Mouse (Mus musculus): ENCODE measurements around the gene St8sia1. TPM values are rescaled to one million over a fixed set of nuclear protein-coding genes. Genes with fewer than 3 reads are reported as not detected.

St8sia1 gene
- polyA plus RNA-seq, 1 experiment from 2014 or later = 0.98 TPM

GRCm38 (mm10) chr6:142888970-142889740 is 75.1 kb downstream of the St8sia1 start:
- no peaks in the 10 kb centered on the region for H3K27me3 ChIP-seq
- H3K9me3 ChIP-seq (replicated peaks) = no peaks in the 10 kb centered on the region
- ATAC-seq (ENCODE audit: insufficient number of reproducible peaks, low FRiP score, low TSS enrichment, low read depth) = no peak
- WGBS = 85% methylated on average over 9 of the region's 9 CpGs
- no peak overlapping the region for H3K4me2 ChIP-seq (replicated peaks)
- H3K9ac ChIP-seq = no peak overlapping the region
- H3K4me3 ChIP-seq (replicated peaks) = no peak overlapping the region
- H3K4me1 ChIP-seq = no peaks in the 10 kb centered on the region
- no peaks in the 10 kb centered on the region for H3K36me3 ChIP-seq
- H3K27ac ChIP-seq (replicated peaks) = no peak overlapping the region

DNA sequence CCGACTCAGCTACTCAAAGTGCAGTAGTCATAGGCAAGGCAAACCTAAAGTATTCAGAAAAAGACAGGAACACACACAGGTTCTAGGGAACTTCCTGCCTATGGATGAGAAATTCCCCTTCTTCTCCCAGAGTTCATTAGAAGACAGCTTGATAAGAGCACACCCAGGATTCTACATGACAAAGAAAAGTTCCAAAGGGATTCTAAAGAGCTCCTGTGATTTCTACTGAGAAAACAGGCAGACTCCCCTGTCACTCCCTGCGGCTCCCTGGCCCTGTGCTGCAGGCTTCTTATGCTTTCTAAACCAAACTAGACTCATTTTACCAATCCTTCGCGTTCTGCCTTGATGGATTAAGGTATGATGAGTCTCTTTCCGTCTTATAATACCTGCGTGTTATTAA is 75.9 kb downstream of the St8sia1 start:
- Histone ChIP-seq H3K9me3 (replicated peaks) (no peaks in the 10 kb centered on the region), H3K4me1 (no peaks in the 10 kb centered on the region)
- 72% methylated on average over 6 of the region's 6 CpGs for WGBS

DNA sequence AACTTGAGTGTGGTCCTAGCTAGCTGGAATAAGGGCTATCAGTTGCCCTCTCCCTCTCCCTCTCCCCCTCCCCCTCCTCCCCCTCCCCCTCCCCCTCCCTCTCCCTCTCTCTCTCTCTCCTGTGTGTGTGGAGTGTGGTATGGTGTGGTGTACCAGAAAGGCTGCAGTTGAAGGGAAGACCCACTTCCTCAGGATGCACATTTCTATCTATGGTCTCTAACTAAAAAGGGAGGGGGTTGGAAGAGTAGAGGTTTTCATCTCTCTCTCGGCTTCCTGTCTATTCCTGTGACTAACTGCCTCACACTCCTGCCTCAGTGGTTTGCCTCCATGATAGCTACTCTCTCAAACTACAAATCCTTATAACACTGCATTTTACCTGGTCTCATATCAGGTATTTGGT is 76.9 kb downstream of the St8sia1 start:
- 71% methylated on average over 1 of the region's 1 CpGs for WGBS
- no peaks in the 10 kb centered on the region for H3K27me3 ChIP-seq
- no peak for ATAC-seq (ENCODE audit: insufficient number of reproducible peaks, low FRiP score, low TSS enrichment, low read depth)

More for the DNA sequence above, 75.9 kb downstream of the St8sia1 start:
- ATAC-seq (ENCODE audit: insufficient number of reproducible peaks, low FRiP score, low TSS enrichment, low read depth) = no peak
- H3K27ac ChIP-seq (replicated peaks) = no peak overlapping the region
- H3K9ac ChIP-seq = no peak overlapping the region
- no peak overlapping the region for H3K4me2 ChIP-seq (replicated peaks)
- H3K27me3 ChIP-seq = no peaks in the 10 kb centered on the region
- H3K36me3 ChIP-seq = no peaks in the 10 kb centered on the region
- H3K4me3 ChIP-seq (replicated peaks) = no peak overlapping the region

GRCm38 (mm10) chr6:142885364-142886154 is 78.7 kb downstream of the St8sia1 start:
- no peak for ATAC-seq (ENCODE audit: insufficient number of reproducible peaks, low FRiP score, low TSS enrichment, low read depth)
- Histone ChIP-seq H3K27me3 (no peaks in the 10 kb centered on the region), H3K4me1 (no peaks in the 10 kb centered on the region), H3K9me3 (replicated peaks) (no peaks in the 10 kb centered on the region), H3K4me3 (replicated peaks) (no peak overlapping the region), H3K36me3 (no peaks in the 10 kb centered on the region), H3K4me2 (replicated peaks) (no peak overlapping the region), H3K27ac (replicated peaks) (no peak overlapping the region), H3K9ac (no peak overlapping the region)
- WGBS = 78% methylated on average over 11 of the region's 11 CpGs

More for the DNA sequence above, 76.9 kb downstream of the St8sia1 start:
- Histone ChIP-seq H3K9ac (no peak overlapping the region), H3K4me1 (no peaks in the 10 kb centered on the region), H3K4me2 (replicated peaks) (no peak overlapping the region), H3K36me3 (no peaks in the 10 kb centered on the region), H3K4me3 (replicated peaks) (no peak overlapping the region), H3K27ac (replicated peaks) (no peak overlapping the region), H3K9me3 (replicated peaks) (no peaks in the 10 kb centered on the region)

- H3K4me1 ChIP-seq = peaks cover 4% of the 10 kb centered on the region; the same call in 1 of the 2 replicates
- H3K9ac ChIP-seq = no peak overlapping the region
- H3K27ac ChIP-seq (replicated peaks) = no peak overlapping the region
- no peaks in the 10 kb centered on the region for H3K27me3 ChIP-seq
- no peak overlapping the region for H3K4me3 ChIP-seq (replicated peaks)
- H3K4me2 ChIP-seq (replicated peaks) = no peak overlapping the region
- WGBS = 57% methylated on average over 9 of the region's 9 CpGs
- H3K36me3 ChIP-seq = no peaks in the 10 kb centered on the region
- H3K9me3 ChIP-seq (replicated peaks) = no peaks in the 10 kb centered on the region
- ATAC-seq (ENCODE audit: insufficient number of reproducible peaks, low FRiP score, low TSS enrichment, low read depth) = 0 out of 2 replicates have a peak, but pooled peaks have one; percentile 65
Observed at GRCm38 (mm10) chr6:142884128-142884527, 80.1 kb downstream of the St8sia1 start.

DNA sequence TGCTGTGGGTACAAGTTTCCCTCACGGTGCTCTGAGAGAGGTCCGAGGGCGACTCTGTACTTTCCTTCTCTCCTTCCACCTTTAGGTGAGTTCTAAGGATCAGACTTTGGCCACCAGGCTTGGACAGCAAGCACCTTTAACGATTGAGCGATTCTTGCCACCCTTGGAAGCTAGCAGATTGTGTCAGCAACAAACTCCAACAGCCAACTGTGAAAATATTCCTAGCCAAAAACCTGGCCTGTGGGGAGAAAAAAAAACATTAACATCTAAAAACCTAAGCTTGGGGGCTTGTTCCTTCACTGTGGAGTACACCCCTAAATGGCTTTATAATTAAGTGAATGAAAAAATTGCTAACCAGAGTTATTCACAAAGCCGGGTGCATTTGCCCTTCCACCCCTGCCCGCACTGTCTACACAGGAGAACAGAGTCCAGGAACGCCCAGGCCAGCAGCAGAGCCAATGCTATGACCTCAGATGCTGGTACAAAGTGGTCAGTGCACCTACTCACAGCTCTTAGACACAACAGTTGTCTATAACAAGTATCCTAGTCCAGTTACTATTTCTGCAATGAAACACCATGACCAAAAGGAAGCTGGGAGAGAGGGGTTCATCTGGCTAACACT is 83.3 kb downstream of the St8sia1 start:
- H3K4me1 ChIP-seq = peaks cover 16% of the 10 kb centered on the region; the same call in 1 of the 2 replicates
- no peaks in the 10 kb centered on the region for H3K27me3 ChIP-seq
- WGBS = 89% methylated on average over 8 of the region's 8 CpGs
- no peak overlapping the region for H3K27ac ChIP-seq (replicated peaks)
- H3K36me3 ChIP-seq = no peaks in the 10 kb centered on the region
- H3K4me3 ChIP-seq (replicated peaks) = no peak overlapping the region
- ATAC-seq (ENCODE audit: insufficient number of reproducible peaks, low FRiP score, low TSS enrichment, low read depth) = no peak
- H3K9me3 ChIP-seq (replicated peaks) = no peaks in the 10 kb centered on the region
- no peak overlapping the region for H3K9ac ChIP-seq
- no peak overlapping the region for H3K4me2 ChIP-seq (replicated peaks)

- Histone ChIP-seq H3K4me2 (replicated peaks) (no peak overlapping the region), H3K27me3 (no peaks in the 10 kb centered on the region), H3K9ac (no peak overlapping the region), H3K4me3 (replicated peaks) (no peak overlapping the region), H3K36me3 (no peaks in the 10 kb centered on the region), H3K4me1 (peaks cover 16% of the 10 kb centered on the region; the same call in 1 of the 2 replicates), H3K27ac (replicated peaks) (no peak overlapping the region), H3K9me3 (replicated peaks) (no peaks in the 10 kb centered on the region)
- ATAC-seq (ENCODE audit: insufficient number of reproducible peaks, low FRiP score, low TSS enrichment, low read depth) = no peak
- 41% methylated on average over 15 of the region's 15 CpGs for WGBS
Observed at GRCm38 (mm10) chr6:142878744-142879701, 85.2 kb downstream of the St8sia1 start.

DNA sequence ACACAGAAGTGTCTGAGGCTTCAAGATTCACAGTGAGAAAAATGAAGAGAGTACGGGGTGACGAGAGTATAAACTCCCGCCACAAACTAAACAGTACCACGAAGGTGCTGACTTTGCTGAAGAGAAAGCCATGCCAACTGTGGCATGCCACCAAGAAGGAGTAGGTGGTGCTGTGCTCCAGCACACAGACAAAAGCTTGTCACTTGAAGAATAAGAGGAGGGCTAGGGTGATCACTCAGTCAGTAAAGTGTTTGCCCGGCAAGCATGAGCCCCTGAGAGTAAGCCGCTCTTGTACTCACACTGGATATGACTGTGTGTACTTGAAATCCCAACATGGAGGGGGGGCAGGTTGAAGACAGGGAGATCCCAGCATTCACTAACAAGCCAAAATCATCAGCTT is 87.0 kb downstream of the St8sia1 start:
- Histone ChIP-seq H3K36me3 (no peaks in the 10 kb centered on the region), H3K4me1 (peaks cover 16% of the 10 kb centered on the region; the same call in 1 of the 2 replicates), H3K4me2 (replicated peaks) (no peak overlapping the region), H3K9me3 (replicated peaks) (no peaks in the 10 kb centered on the region), H3K27me3 (no peaks in the 10 kb centered on the region), H3K9ac (no peak overlapping the region), H3K27ac (replicated peaks) (no peak overlapping the region), H3K4me3 (replicated peaks) (no peak overlapping the region)
- no peak for ATAC-seq (ENCODE audit: insufficient number of reproducible peaks, low FRiP score, low TSS enrichment, low read depth)
- 63% methylated on average over 6 of the region's 6 CpGs for WGBS

GRCm38 (mm10) chr6:142876279-142876899 is 87.9 kb downstream of the St8sia1 start:
- Histone ChIP-seq H3K9ac (no peak overlapping the region), H3K4me2 (replicated peaks) (no peak overlapping the region), H3K36me3 (no peaks in the 10 kb centered on the region), H3K27me3 (no peaks in the 10 kb centered on the region), H3K9me3 (replicated peaks) (no peaks in the 10 kb centered on the region), H3K4me3 (replicated peaks) (no peak overlapping the region), H3K4me1 (peaks cover 16% of the 10 kb centered on the region; the same call in 1 of the 2 replicates), H3K27ac (replicated peaks) (no peak overlapping the region)
- no peak for ATAC-seq (ENCODE audit: insufficient number of reproducible peaks, low FRiP score, low TSS enrichment, low read depth)
- WGBS = 23% methylated on average over 8 of the region's 8 CpGs

All from embryonic facial prominence, embryonic 15.5 days (tissue).